ENCODE assay signal across 9 mouse cellular contexts in genomic region chr6:91678506-91679094, GRCm38 (mm10). TPM values are rescaled to one million over a fixed set of nuclear protein-coding genes. Genes with fewer than 3 reads are reported as not detected.
A peak's percentile ranks its signal among the peaks of the same experiment; 100 is the strongest.
DNase-seq lines count a peak whose midpoint lies in the region; ATAC-seq and TF ChIP-seq lines count a peak whose summit lies in the region.
"Had no signal": no experiment of that assay in that cellular context is flagged by ENCODE, and none has a peak within 500 bp of the region (broad histone marks: within the 10 kb centered on the region; RNA-seq: fewer than 3 reads in every experiment).

No protein-coding gene starts in this region.

- 0 out of 2 replicates have a peak overlapping the region, but pooled peaks have one; percentile 3 for H3K9ac ChIP-seq in heart, embryonic 11.5 days (ENCODE audit: low read depth, low read length)
- H3K9ac ChIP-seq in intestine, embryonic 14.5 days (ENCODE audit: low read length), result no peak overlapping the region
- H3K9ac ChIP-seq in stomach, embryonic 15.5 days, result no peak overlapping the region
- H3K9ac ChIP-seq: limb, embryonic 13.5 days had no signal

- H3K27me3 ChIP-seq in heart, embryonic 11.5 days (ENCODE audit: control insufficient read depth, insufficient read depth, low read length), result no peaks in the 10 kb centered on the region
- H3K27me3 ChIP-seq in spleen, adult 2 months (ENCODE audit: control insufficient read depth, insufficient read depth, low read length), result no peaks in the 10 kb centered on the region
- no peaks in the 10 kb centered on the region for H3K27me3 ChIP-seq in intestine, embryonic 14.5 days (replicated peaks; ENCODE audit: control insufficient read depth, insufficient read depth, low read length)
- H3K27me3 ChIP-seq in stomach, embryonic 15.5 days (replicated peaks), result no peaks in the 10 kb centered on the region
- H3K27me3 ChIP-seq: limb, embryonic 13.5 days had no signal

- no peaks in the 10 kb centered on the region for H3K9me3 ChIP-seq in heart, embryonic 11.5 days (replicated peaks; ENCODE audit: control insufficient read depth, low read length)
- H3K9me3 ChIP-seq in intestine, embryonic 14.5 days (ENCODE audit: control insufficient read depth, low read length), result no peaks in the 10 kb centered on the region
- H3K9me3 ChIP-seq in stomach, embryonic 15.5 days, result no peaks in the 10 kb centered on the region
- H3K9me3 ChIP-seq: limb, embryonic 13.5 days had no signal

- 25% methylated on average over 12 of the region's 12 CpGs for WGBS in heart, embryonic 11.5 days (ENCODE audit: insufficient replicate concordance)
- WGBS in spleen, adult 2 months, result 9% methylated on average over 12 of the region's 12 CpGs
- 38% methylated on average over 12 of the region's 12 CpGs for WGBS in intestine, embryonic 14.5 days
- WGBS in stomach, embryonic 15.5 days, result 43% methylated on average over 12 of the region's 12 CpGs

- no peak for ATAC-seq in heart, embryonic 11.5 days (replicated peaks; ENCODE audit: insufficient number of reproducible peaks, low FRiP score, low TSS enrichment)
- no peak for ATAC-seq in intestine, embryonic 14.5 days (replicated peaks; ENCODE audit: low FRiP score, low TSS enrichment, low read depth)
- ATAC-seq in stomach, embryonic 15.5 days (ENCODE audit: insufficient read depth, low FRiP score, low read depth), result 0 out of 2 replicates have a peak, but pooled peaks have one; percentile 6

- peak overlapping the region; percentile 32; the same call in 1 of the 2 replicates for H3K4me2 ChIP-seq in heart, embryonic 11.5 days
- no peak overlapping the region for H3K4me2 ChIP-seq in intestine, embryonic 14.5 days (ENCODE audit: low read length)
- H3K4me2 ChIP-seq in stomach, embryonic 15.5 days, result no peak overlapping the region
- H3K4me2 ChIP-seq: limb, embryonic 13.5 days had no signal

- 0 out of 2 replicates have a peak overlapping the region, but pooled peaks have one; percentile 17 for H3K27ac ChIP-seq in heart, embryonic 11.5 days (ENCODE audit: low read depth, low read length)
- peak overlapping the region; percentile 94 for H3K27ac ChIP-seq in spleen, adult 2 months (ENCODE audit: insufficient read depth, low read length)
- H3K27ac ChIP-seq in intestine, embryonic 14.5 days (ENCODE audit: low read depth), result peak overlapping the region; percentile 6; the same call in 1 of the 2 replicates
- no peak overlapping the region for H3K27ac ChIP-seq in stomach, embryonic 15.5 days
- H3K27ac ChIP-seq: limb, embryonic 13.5 days had no signal

- no peak for TF ChIP-seq POLR2A in spleen, adult 2 months (IDR thresholded peaks at IDR 0.05; ENCODE audit: low read depth, low read length)

- TF ChIP-seq CTCF in spleen, adult 2 months (IDR thresholded peaks at IDR 0.05; ENCODE audit: extremely low read depth, insufficient read depth, insufficient read length, insufficient replicate concordance), result no peak

- peaks cover 24% of the 10 kb centered on the region for H3K4me1 ChIP-seq in heart, embryonic 11.5 days (ENCODE audit: control insufficient read depth, insufficient read depth, low read length)
- H3K4me1 ChIP-seq in spleen, adult 2 months (ENCODE audit: control insufficient read depth, insufficient read depth, insufficient read length), result peaks cover 18% of the 10 kb centered on the region; the same call in 1 of the 2 replicates
- peaks cover 23% of the 10 kb centered on the region for H3K4me1 ChIP-seq in intestine, embryonic 14.5 days (replicated peaks; ENCODE audit: control insufficient read depth, insufficient read depth, low read length)
- peaks cover 15% of the 10 kb centered on the region; the same call in 1 of the 2 replicates for H3K4me1 ChIP-seq in stomach, embryonic 15.5 days

- DNase-seq in heart, adult 9 months (ENCODE audit: low spot score in 2 of 2), result no peak
- no peak for DNase-seq in spleen, adult 2 months (ENCODE audit: low read depth in 1 of 2, low spot score in 2 of 2)
- DNase-seq in spleen, postnatal 10 days (ENCODE audit: low spot score in 2 of 2), result no peak
- DNase-seq in intestine, embryonic 14.5 days (ENCODE audit: low spot score), result no peak
- DNase-seq in layer of hippocampus, postnatal 14 days (ENCODE audit: low spot score in 2 of 2), result no peak
- no peak for DNase-seq in retina, postnatal 1 day

- H3K36me3 ChIP-seq in heart, embryonic 11.5 days (ENCODE audit: control insufficient read depth, insufficient read depth, low read length), result no peaks in the 10 kb centered on the region
- H3K36me3 ChIP-seq in spleen, adult 2 months (ENCODE audit: control insufficient read depth, insufficient read depth, low read length), result no peaks in the 10 kb centered on the region
- H3K36me3 ChIP-seq in intestine, embryonic 14.5 days (ENCODE audit: control insufficient read depth, insufficient read depth, low read length), result no peaks in the 10 kb centered on the region
- H3K36me3 ChIP-seq in stomach, embryonic 15.5 days, result no peaks in the 10 kb centered on the region
- H3K36me3 ChIP-seq: limb, embryonic 13.5 days had no signal

- H3K4me3 ChIP-seq in heart, embryonic 11.5 days (ENCODE audit: low read depth, low read length), result no peak overlapping the region
- H3K4me3 ChIP-seq in spleen, adult 2 months (ENCODE audit: extremely low read depth, insufficient read depth, insufficient read length), result peak overlapping the region; percentile 78
- no peak overlapping the region for H3K4me3 ChIP-seq in intestine, embryonic 14.5 days (ENCODE audit: low read depth, low read length)
- no peak overlapping the region for H3K4me3 ChIP-seq in stomach, embryonic 15.5 days (replicated peaks)
- H3K4me3 ChIP-seq: limb, embryonic 13.5 days had no signal

RNA-seq across cellular contexts. Expression of gene Slc6a6, which starts 5.3 kb away (rescaled TPM):
- polyA plus RNA-seq in heart, embryonic 11.5 days (2014; fragmentation: Nextera tagmentation; extraction: Ambion mirVana), result 54.7 and 63.0 TPM in 2 replicates
- polyA plus RNA-seq in spleen, adult 2 months (2012; rRNA removed), result 76.1 and 93.6 TPM in 2 replicates
- 69.0 and 74.0 TPM in 2 replicates for polyA plus RNA-seq in intestine, embryonic 14.5 days (2014; fragmentation: Nextera tagmentation; extraction: Ambion mirVana)
- polyA plus RNA-seq in stomach, embryonic 15.5 days (2015; fragmentation: Nextera tagmentation; extraction: Ambion mirVana), result 54.6 and 63.0 TPM in 2 replicates
- total RNA-seq in layer of hippocampus, postnatal 14 days (2021), result 100 to 1,000 TPM; 149 to 151 TPM
